ENCODE assay signal across 8 mouse cellular contexts in the genomic region with DNA sequence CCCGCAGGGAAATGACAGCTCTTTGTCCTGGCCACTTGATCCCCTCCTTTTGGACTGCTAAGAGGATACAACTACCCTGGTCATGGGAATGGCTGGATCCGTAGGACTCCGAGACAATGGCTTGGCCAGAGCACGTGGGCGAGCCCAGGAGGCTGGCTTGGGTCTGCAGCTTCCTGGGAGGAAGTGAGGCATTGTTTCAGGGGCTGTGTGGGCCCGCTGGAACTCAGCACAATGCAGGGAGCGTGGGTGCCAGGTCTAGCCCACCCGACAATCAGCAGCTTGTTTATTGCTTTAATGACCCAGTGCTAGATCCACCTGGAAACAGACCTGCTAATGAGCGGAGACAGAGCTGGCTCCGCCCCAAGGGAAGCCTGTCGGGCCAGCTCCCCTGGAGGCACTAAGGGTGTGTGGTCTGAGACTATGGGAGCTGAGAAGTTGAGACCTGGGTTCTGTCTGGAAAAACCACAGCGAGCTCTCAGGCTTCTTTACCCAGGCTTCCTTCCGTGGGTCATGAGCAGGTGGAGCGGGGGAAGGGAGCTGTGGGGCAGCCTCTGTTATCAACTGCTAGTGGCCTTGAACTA. TPM values are rescaled to one million over a fixed set of nuclear protein-coding genes. Genes with fewer than 3 reads are reported as not detected.
A peak's percentile ranks its signal among the peaks of the same experiment; 100 is the strongest.
DNase-seq lines count a peak whose midpoint lies in the region; ATAC-seq and TF ChIP-seq lines count a peak whose summit lies in the region.

No protein-coding gene starts in this region.

- no peaks in the 10 kb centered on the region for H3K4me1 ChIP-seq in kidney, postnatal 0 days (replicated peaks; ENCODE audit: insufficient read depth, low read length)
- peaks cover 18% of the 10 kb centered on the region for H3K4me1 ChIP-seq in midbrain, embryonic 12.5 days

- H3K9me3 ChIP-seq in kidney, postnatal 0 days (replicated peaks; ENCODE audit: low read length): no peaks in the 10 kb centered on the region
- H3K9me3 ChIP-seq in midbrain, embryonic 12.5 days: peaks cover 1% of the 10 kb centered on the region; the same call in 1 of the 2 replicates

- no peaks in the 10 kb centered on the region for H3K27me3 ChIP-seq in kidney, postnatal 0 days (ENCODE audit: insufficient read depth, low read length)
- no peaks in the 10 kb centered on the region for H3K27me3 ChIP-seq in midbrain, embryonic 12.5 days

- H3K4me3 ChIP-seq in kidney, postnatal 0 days (replicated peaks; ENCODE audit: low read depth, low read length): no peak overlapping the region
- H3K4me3 ChIP-seq in midbrain, embryonic 12.5 days: no peak overlapping the region

- WGBS in kidney, postnatal 0 days: 19% methylated on average over 14 of the region's 14 CpGs
- 41% methylated on average over 14 of the region's 14 CpGs for WGBS in midbrain, embryonic 12.5 days

- H3K9ac ChIP-seq in kidney, postnatal 0 days (ENCODE audit: low read depth, low read length): no peak overlapping the region
- no peak overlapping the region for H3K9ac ChIP-seq in midbrain, embryonic 12.5 days (replicated peaks)

- ATAC-seq in kidney, postnatal 0 days (replicated peaks; ENCODE audit: low FRiP score, low read depth): no peak; the same call in 1 of the 2 replicates
- peak; percentile 41; the same call in 1 of the 2 replicates for ATAC-seq in midbrain, embryonic 12.5 days (ENCODE audit: low FRiP score, low read depth)

- H3K36me3 ChIP-seq in kidney, postnatal 0 days (ENCODE audit: insufficient read depth, low read length): no peaks in the 10 kb centered on the region
- no peaks in the 10 kb centered on the region for H3K36me3 ChIP-seq in midbrain, embryonic 12.5 days

- H3K4me2 ChIP-seq in kidney, postnatal 0 days (ENCODE audit: low read length): no peak overlapping the region
- H3K4me2 ChIP-seq in midbrain, embryonic 12.5 days (replicated peaks): no peak overlapping the region

- H3K27ac ChIP-seq in kidney, postnatal 0 days: peak overlapping the region; percentile 67; the same call in 1 of the 2 replicates
- H3K27ac ChIP-seq in midbrain, embryonic 12.5 days (replicated peaks): no peak overlapping the region

- TF ChIP-seq CTCF in kidney, postnatal 0 days (IDR thresholded peaks at IDR 0.05; ENCODE audit: low read depth): no peak

- peak; percentile 40 to 56 for DNase-seq in adrenal gland, adult (ENCODE audit: inconsistent age in 2 of 2, low spot score in 1 of 2)
- no peak for DNase-seq in adrenal gland, postnatal 4 days (ENCODE audit: low spot score in 2 of 2)
- DNase-seq in Muller cell, postnatal 12 days (ENCODE audit: inconsistent ontology term): peak; percentile 14
- DNase-seq in heart, adult 8-10 months (ENCODE audit: low spot score): peak; percentile 80
- DNase-seq in kidney, postnatal 0 days (ENCODE audit: low spot score): peak; percentile 50
- DNase-seq in c-Kit-positive CD71-positive TER-119-positive erythroid progenitor cells, embryonic 14.5 days (ENCODE audit: low spot score): no peak
- DNase-seq in spleen, postnatal 10 days (ENCODE audit: low spot score in 2 of 2): no peak

RNA-seq across cellular contexts. Expression of gene Sox13, which starts 24.3 kb away (rescaled TPM):
- total RNA-seq in adrenal gland, postnatal 4 days (2021): 10 to 100 TPM; 26.0 to 35.2 TPM
- 10 to 100 TPM; 11.0 to 14.4 (median 13.9) TPM for total RNA-seq in heart, adult 8-10 months (2022)
- 12.0 and 13.7 TPM in 2 replicates for polyA plus RNA-seq in kidney, postnatal 0 days (2015; fragmentation: Nextera tagmentation; extraction: Ambion mirVana)
- polyA plus RNA-seq in midbrain, embryonic 12.5 days (2016; fragmentation: Nextera tagmentation; extraction: Ambion mirVana): 31.0 and 33.6 TPM in 2 replicates

Comparison
In these comparisons a context has a peak if more than half of its experiments do, and no peak if none do; other contexts are left out.
1. DNase-seq: peak in adrenal gland, adult (2 of 2), Muller cell, postnatal 12 days (single experiment), heart, adult 8-10 months (single experiment) and kidney, postnatal 0 days (single experiment); none in adrenal gland, postnatal 4 days (0 of 2), c-Kit-positive CD71-positive TER-119-positive erythroid progenitor cells, embryonic 14.5 days (single experiment) and spleen, postnatal 10 days (0 of 2).